Mouse (Mus musculus) CD4-positive helper T cell, adult 2 months (primary cell): Measurements from ENCODE around the gene Psmd14.

ENCODE experiments used
- DNase-seq: peaks from one replicate; pipeline ENCODE4 v3.0.0-alpha.2; 2012; ENCODE audit warnings: low read depth, missing footprints, low spot score

Gene Psmd14

GRCm38 (mm10) chr2:61711108-61712040 lies at the start of gene Psmd14:
Gene Psmd14 (plus strand): TSS chr2:61711694.
- DNase-seq, result peak; percentile 91

GRCm38 (mm10) chr2:61662833-61663232 lies 48.7 kb upstream of the Psmd14 start:
- no peak for DNase-seq

DNA sequence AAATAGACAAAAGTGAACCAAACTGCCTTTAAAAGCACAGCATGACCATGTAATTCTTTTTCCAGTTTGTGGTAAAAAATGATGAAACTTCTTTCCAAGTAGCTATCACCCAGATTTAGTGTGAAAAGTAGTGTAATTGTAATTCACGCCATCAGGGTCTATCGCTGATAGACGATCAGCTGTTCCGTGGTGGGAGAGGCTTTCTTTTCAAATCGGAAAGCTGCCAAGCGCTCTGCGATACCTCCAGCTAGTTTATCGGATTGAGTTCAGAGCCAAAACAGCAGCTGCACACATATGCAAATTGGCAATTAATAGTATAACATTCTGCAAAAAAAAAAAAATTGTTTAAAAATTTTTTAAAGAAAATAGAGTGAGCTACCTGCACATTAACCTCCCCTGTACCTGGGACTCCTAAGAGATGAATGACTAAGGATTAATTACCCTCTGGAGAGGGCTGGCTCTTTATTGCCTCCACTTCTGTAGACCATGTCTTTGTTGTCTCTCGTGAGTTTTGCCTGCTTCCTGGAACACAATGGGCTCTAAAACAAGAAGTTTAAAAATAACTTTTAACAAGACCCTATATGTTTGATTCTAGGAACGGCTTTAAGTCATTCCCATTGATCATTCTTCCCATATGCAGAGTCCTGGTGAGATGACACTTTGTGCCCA lies 47.8 kb upstream of the Psmd14 start:
- DNase-seq, result no peak

GRCm38 (mm10) chr2:61667420-61667819 lies 44.1 kb upstream of the Psmd14 start:
- DNase-seq, result no peak

DNA sequence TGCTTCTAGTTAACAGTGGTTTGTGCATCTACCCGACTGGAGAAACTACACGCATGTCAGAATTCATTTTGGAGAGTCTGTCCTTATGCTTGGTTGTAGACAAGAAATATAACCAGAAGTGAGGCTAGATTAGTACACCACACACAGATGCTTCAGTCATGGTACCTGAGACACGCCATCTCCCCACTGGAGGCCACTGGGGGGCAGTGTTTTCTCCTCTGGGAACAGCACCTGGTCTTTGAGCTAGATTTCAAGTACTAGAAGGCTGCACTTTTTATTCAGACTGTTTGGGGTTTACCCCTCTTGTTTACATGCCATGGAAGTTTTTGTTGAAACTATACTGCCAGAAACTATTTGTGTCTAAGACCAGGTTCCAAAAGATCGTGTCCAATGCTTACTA lies 43.2 kb upstream of the Psmd14 start:
- DNase-seq, result peak; percentile 46

- no peak for DNase-seq
These were observed 36.9 kb upstream of the Psmd14 start for GRCm38 (mm10) chr2:61674555-61674954.

GRCm38 (mm10) chr2:61681572-61681971 lies 29.9 kb upstream of the Psmd14 start:
- no peak for DNase-seq

DNA sequence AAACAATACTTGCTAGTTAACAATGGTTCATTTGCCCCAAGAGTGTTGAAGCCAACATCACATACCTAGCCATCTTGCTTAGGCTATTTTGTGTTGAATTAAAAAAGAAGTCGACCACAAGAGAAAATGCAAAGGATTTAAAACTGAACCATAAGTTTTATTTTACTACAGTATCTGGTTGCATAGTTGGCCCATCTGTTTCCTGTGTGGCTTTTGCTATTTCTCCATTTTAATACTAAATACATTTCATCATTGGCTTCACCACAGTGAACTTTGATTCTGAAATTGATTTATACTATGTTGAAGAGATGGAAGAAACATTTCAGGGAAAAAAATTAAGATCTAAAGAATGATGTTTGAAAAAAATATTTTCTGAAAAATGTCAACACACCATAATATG lies 25.0 kb upstream of the Psmd14 start:
- DNase-seq, result no peak

DNA sequence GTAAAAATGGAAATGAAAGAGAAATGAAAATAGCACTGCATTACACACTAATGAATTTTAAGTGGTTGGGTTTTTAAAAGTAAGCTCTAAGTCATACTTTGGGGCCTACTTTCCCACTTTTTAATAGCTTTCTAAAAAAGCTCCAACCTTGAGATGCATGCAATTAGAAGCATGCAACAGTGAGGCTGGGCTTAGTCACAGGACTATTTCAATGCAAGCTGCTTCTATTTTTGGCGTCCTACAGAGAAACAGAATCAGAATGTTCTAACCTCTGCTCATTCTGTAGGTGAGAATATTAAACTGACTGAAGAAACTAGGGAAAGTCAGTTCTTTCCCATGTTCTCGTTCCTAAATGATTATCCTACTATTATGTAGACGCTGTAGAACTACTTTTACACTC lies 22.4 kb upstream of the Psmd14 start:
- no peak for DNase-seq

GRCm38 (mm10) chr2:61709570-61709969 lies 1.9 kb upstream of the Psmd14 start:
- no peak for DNase-seq

GRCm38 (mm10) chr2:61712526-61712925 lies 1.0 kb downstream of the Psmd14 start:
- peak; percentile 53 for DNase-seq

GRCm38 (mm10) chr2:61722401-61722982 lies 11.0 kb downstream of the Psmd14 start:
- no peak for DNase-seq

- no peak for DNase-seq
These were observed 21.4 kb downstream of the Psmd14 start for GRCm38 (mm10) chr2:61732802-61733486.

- DNase-seq, result no peak
These were observed 22.7 kb downstream of the Psmd14 start for GRCm38 (mm10) chr2:61734175-61734574.

DNA sequence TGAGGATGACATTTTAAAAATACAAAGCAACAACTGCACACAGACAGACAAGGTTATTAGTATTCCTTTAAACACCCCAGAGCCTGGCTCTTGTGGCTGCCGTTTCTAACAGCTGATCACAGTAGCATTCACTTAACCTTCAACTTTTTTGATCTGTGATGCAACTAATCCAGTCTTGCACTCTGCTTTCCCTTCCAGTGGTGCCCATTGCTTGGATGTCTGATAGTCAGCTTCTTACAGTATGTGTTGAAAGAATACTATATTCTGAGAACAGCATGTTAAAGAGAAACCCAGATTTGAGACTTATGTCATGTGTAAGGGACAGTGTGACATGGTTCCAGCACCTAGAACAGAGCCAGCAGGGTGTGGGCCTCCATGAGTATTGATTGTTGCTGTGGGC lies 34.6 kb downstream of the Psmd14 start:
- no peak for DNase-seq

GRCm38 (mm10) chr2:61746580-61746979 lies 35.1 kb downstream of the Psmd14 start:
- no peak for DNase-seq

DNA sequence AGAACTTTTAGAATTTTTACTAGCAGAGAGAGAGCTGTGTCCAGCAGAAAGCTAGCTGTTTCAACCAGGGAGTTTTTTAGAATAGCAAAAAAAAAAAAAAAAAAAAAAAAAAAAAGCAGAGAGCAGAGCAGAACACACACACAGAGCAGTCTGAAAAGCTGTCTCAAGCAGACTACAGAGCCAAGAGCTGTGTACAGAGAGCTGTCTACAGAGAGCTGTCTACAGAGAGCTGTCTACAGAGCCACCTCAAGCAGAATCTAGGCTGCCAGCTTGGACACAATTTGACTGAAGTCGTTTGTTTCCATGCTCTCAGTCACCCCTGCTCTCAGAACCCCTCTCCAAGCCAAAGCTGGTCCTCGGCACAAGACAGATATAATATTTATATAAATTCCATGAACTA lies 35.9 kb downstream of the Psmd14 start:
- DNase-seq, result no peak

GRCm38 (mm10) chr2:61750702-61751101 lies 39.2 kb downstream of the Psmd14 start:
- DNase-seq, result no peak

DNA sequence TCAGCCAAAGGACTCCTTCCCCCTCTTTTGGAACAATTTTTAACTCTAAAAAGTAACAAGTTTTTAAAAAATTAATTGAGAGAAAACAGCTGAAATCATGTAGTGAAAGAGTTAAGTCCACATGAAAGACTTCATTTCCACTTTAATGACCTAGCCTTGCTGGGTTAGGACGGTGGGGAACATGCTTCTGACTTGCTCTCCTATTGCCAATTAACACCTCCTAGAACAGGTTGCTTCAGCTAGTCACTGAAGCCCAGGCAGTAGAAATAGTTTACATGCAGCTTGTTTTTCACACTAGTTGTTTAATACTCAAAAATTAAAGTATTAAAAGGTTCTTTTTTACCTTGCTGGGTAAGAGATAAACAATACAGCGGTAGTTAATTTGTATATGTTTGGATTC lies 39.8 kb downstream of the Psmd14 start:
- no peak for DNase-seq

GRCm38 (mm10) chr2:61752362-61752761 lies 40.9 kb downstream of the Psmd14 start:
- DNase-seq, result no peak

DNA sequence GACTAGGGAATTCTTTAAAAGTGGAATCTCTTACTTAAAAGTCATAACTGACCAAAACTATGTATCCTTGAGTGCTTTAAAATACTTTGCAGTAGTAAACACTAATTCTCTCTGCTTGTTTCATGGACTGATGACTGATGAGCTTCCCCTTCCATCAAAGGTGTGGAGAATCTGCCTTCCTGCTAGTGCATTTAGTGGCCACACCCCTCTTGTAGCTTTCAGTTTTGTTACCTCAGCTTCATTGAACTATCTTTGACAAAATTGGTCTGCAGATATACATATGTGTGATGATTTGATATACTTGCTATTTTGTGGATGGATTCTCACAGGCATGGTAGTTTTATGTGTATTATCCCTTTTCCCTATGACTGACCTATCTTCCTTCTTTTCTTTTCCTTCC lies 43.5 kb downstream of the Psmd14 start:
- DNase-seq, result peak; percentile 22
